Mouse (Mus musculus): ENCODE measurements at regions not wholly inside any gene's neighbourhood (a gene's known extent, or its start where the extent isn't known, plus 50 kb on each side); places are given as distances from the start of the nearest gene placed in this dataset.

DNA sequence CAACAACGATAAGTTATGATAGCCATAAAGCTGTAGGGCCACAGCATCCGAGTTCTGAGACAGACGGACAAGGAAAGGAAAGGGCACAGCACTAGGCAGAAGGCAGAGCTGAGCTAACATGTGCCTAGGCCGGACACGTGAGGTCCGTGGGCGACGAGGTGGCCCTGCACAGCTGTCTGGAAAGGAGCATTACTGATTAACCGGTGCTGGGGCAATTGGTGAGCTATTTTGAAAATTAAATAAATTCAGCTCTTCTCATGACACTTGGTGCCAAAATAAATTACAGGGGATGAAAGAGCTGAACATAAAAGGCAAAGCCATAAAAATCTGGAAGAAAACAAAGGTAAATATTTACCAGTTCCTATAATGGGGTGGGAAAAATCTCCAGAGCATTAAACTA lies 65.9 kb upstream of the Tle3 start:
- TF ChIP-seq POLR2A (IDR thresholded peaks at IDR 0.05; ENCODE audit: extremely low read depth, insufficient read depth, low read length) (no peak), CTCF (IDR thresholded peaks at IDR 0.05; ENCODE audit: extremely low read depth, insufficient read depth, low read length) (no peak)
